Mouse (Mus musculus): ENCODE data around the gene Scgb3a1. TPM values are rescaled to one million over a fixed set of nuclear protein-coding genes. Genes with fewer than 3 reads are reported as not detected.

Scgb3a1 gene
- polyA plus RNA-seq, 1 experiment = not detected

DNA sequence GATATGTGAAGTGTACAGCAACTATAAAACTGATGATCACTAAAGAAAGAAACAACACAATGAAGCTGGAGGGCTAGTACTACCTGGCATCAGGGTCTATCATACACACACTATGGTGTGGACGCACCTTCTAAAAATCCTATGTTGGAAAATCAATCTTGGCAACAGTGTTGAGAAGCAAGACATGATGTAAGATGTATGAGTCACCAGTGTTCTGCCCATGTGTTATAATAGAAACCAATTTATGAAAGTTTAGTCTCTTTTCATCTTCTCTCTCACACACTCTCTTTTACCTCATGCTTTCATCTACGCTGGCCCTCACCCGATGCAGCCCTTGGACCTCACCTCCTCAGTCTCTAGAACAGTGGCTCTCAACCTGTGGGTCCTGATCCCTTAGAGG lies 31.6 kb downstream of the Scgb3a1 start:
- no peak overlapping the region for H3K27ac ChIP-seq (ENCODE audit: insufficient read depth, low read length)
- no peak overlapping the region for H3K4me3 ChIP-seq (ENCODE audit: insufficient read depth, low read length)
- H3K4me1 ChIP-seq (ENCODE audit: control insufficient read depth, insufficient read depth, low read length) = no peaks in the 10 kb centered on the region; the same call in 1 of the 2 replicates
- no peak for TF ChIP-seq CTCF (IDR thresholded peaks at IDR 0.05; ENCODE audit: borderline replicate concordance, insufficient read depth, low read length)
- TF ChIP-seq POLR2A (IDR thresholded peaks at IDR 0.05; ENCODE audit: low read depth, low read length) = no peak

DNA sequence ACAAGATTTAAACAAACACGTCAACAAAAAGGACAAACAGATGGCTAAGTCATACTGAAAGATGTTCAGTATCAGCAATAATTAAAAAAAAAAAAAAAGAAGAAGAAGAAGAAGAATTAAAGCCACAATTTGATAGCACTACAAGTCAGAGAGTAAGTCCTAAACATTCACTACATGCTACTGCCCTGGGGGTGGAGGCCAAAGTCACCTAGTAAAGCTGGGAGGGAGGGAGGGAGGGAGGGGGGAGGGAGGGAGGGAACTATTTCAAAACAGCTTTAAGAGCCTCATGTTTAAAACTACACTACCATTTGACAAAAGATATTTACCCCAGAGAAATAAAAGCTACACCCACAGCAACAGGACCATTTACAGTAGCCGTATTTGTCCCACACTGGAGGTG lies 32.3 kb downstream of the Scgb3a1 start:
- H3K4me3 ChIP-seq (ENCODE audit: insufficient read depth, low read length) = no peak overlapping the region
- TF ChIP-seq CTCF (IDR thresholded peaks at IDR 0.05; ENCODE audit: borderline replicate concordance, insufficient read depth, low read length) (no peak), POLR2A (IDR thresholded peaks at IDR 0.05; ENCODE audit: low read depth, low read length) (no peak)
- no peak overlapping the region for H3K27ac ChIP-seq (ENCODE audit: insufficient read depth, low read length)
- no peaks in the 10 kb centered on the region; the same call in 1 of the 2 replicates for H3K4me1 ChIP-seq (ENCODE audit: control insufficient read depth, insufficient read depth, low read length)

- Histone ChIP-seq H3K4me3 (ENCODE audit: insufficient read depth, low read length) (no peak overlapping the region), H3K4me1 (ENCODE audit: control insufficient read depth, insufficient read depth, low read length) (no peaks in the 10 kb centered on the region; the same call in 1 of the 2 replicates), H3K27ac (ENCODE audit: insufficient read depth, low read length) (no peak overlapping the region)
- TF ChIP-seq CTCF (IDR thresholded peaks at IDR 0.05; ENCODE audit: borderline replicate concordance, insufficient read depth, low read length) (no peak), POLR2A (IDR thresholded peaks at IDR 0.05; ENCODE audit: low read depth, low read length) (no peak)
These were observed 33.1 kb downstream of the Scgb3a1 start for GRCm38 (mm10) chr11:49696472-49696871.

DNA sequence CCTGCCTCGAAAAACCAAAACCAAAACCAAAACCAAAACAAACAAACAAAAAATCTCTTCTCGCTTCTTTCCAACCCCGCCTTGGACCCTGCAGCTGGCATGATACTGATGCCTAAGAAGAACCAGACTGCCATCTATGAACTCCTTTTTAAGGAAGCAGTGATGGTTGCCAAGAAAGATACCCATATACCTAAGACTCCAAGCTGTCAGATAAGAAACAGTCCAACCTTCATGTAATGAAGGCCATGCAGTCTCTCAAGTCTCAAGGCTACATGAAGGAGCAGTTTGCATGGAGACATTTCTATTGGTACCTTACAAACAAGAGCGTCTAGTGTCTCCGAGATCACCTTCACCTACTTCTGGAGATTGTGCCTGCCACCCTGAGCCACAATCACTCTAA lies 34.4 kb downstream of the Scgb3a1 start:
- TF ChIP-seq POLR2A (IDR thresholded peaks at IDR 0.05; ENCODE audit: low read depth, low read length) (no peak), CTCF (IDR thresholded peaks at IDR 0.05; ENCODE audit: borderline replicate concordance, insufficient read depth, low read length) (no peak)
- Histone ChIP-seq H3K27ac (ENCODE audit: insufficient read depth, low read length) (no peak overlapping the region), H3K4me3 (ENCODE audit: insufficient read depth, low read length) (no peak overlapping the region), H3K4me1 (ENCODE audit: control insufficient read depth, insufficient read depth, low read length) (no peaks in the 10 kb centered on the region; the same call in 1 of the 2 replicates)

- TF ChIP-seq CTCF (IDR thresholded peaks at IDR 0.05; ENCODE audit: borderline replicate concordance, insufficient read depth, low read length) (no peak), POLR2A (IDR thresholded peaks at IDR 0.05; ENCODE audit: low read depth, low read length) (no peak)
- Histone ChIP-seq H3K27ac (ENCODE audit: insufficient read depth, low read length) (no peak overlapping the region), H3K4me1 (ENCODE audit: control insufficient read depth, insufficient read depth, low read length) (no peaks in the 10 kb centered on the region; the same call in 1 of the 2 replicates), H3K4me3 (ENCODE audit: insufficient read depth, low read length) (no peak overlapping the region)
These were observed 35.7 kb downstream of the Scgb3a1 start for GRCm38 (mm10) chr11:49699079-49699478.

DNA sequence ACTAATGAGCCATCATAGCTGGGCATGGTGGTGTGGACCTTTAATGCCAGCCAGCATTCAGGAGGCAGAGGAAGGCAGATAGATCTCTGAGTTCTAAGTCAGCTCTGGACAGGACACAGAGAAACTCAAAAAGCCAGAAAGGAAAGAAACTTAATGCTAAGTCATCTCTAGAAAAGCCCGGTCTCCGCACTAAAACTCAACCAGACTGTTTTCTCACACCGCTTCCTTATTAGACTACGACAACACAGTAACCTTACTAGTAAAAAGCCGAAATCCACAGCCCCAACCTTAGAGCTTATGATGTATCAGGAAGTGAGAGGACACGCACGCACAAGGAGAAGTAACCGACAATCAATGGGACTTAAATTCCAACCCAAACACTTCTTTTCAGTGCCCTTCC lies 38.6 kb downstream of the Scgb3a1 start:
- TF ChIP-seq CTCF (IDR thresholded peaks at IDR 0.05; ENCODE audit: borderline replicate concordance, insufficient read depth, low read length) (no peak), POLR2A (IDR thresholded peaks at IDR 0.05; ENCODE audit: low read depth, low read length) (no peak)
- Histone ChIP-seq H3K4me1 (ENCODE audit: control insufficient read depth, insufficient read depth, low read length) (no peaks in the 10 kb centered on the region), H3K4me3 (ENCODE audit: insufficient read depth, low read length) (no peak overlapping the region), H3K27ac (ENCODE audit: insufficient read depth, low read length) (no peak overlapping the region)

DNA sequence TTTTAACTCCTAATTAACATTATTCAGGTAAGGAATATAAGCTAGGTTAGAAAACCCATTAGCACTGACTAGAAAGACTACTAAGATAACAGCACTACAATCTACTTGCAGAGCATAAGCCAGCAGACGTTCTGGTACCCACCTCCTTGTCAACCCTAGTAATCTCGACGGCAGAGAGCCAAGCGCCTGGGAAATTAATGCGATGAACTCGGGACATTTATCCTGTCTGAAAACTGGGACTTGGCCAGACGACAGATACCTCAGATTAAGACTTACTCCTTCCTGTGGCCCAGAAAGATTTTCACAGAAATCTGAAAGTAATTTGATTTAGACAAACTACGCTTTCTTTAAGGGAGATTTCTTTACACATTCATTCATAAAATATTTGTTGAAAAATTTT lies 41.4 kb downstream of the Scgb3a1 start:
- no peak for TF ChIP-seq CTCF (IDR thresholded peaks at IDR 0.05; ENCODE audit: borderline replicate concordance, insufficient read depth, low read length)
- TF ChIP-seq POLR2A (IDR thresholded peaks at IDR 0.05; ENCODE audit: low read depth, low read length) = no peak

GRCm38 (mm10) chr11:49707834-49708233 lies 44.4 kb downstream of the Scgb3a1 start:
- Histone ChIP-seq H3K27ac (ENCODE audit: insufficient read depth, low read length) (no peak overlapping the region), H3K4me3 (ENCODE audit: insufficient read depth, low read length) (no peak overlapping the region), H3K4me1 (ENCODE audit: control insufficient read depth, insufficient read depth, low read length) (peaks cover 6% of the 10 kb centered on the region; the same call in 1 of the 2 replicates)
- TF ChIP-seq CTCF (IDR thresholded peaks at IDR 0.05; ENCODE audit: borderline replicate concordance, insufficient read depth, low read length) (no peak), POLR2A (IDR thresholded peaks at IDR 0.05; ENCODE audit: low read depth, low read length) (no peak)

More for the DNA sequence above, 41.4 kb downstream of the Scgb3a1 start:
- H3K4me3 ChIP-seq (ENCODE audit: insufficient read depth, low read length) = no peak overlapping the region
- no peak overlapping the region for H3K27ac ChIP-seq (ENCODE audit: insufficient read depth, low read length)
- H3K4me1 ChIP-seq (ENCODE audit: control insufficient read depth, insufficient read depth, low read length) = peaks cover 4% of the 10 kb centered on the region; the same call in 1 of the 2 replicates

GRCm38 (mm10) chr11:49710664-49711063 lies 47.3 kb downstream of the Scgb3a1 start:
- peak overlapping the region; percentile 81 for H3K4me3 ChIP-seq (ENCODE audit: insufficient read depth, low read length)
- TF ChIP-seq POLR2A (IDR thresholded peaks at IDR 0.05; ENCODE audit: low read depth, low read length) (no peak), CTCF (IDR thresholded peaks at IDR 0.05; ENCODE audit: borderline replicate concordance, insufficient read depth, low read length) (no peak)
- no peak overlapping the region for H3K27ac ChIP-seq (ENCODE audit: insufficient read depth, low read length)
- peaks cover 9% of the 10 kb centered on the region; the same call in 1 of the 2 replicates for H3K4me1 ChIP-seq (ENCODE audit: control insufficient read depth, insufficient read depth, low read length)

- peaks cover 9% of the 10 kb centered on the region; the same call in 1 of the 2 replicates for H3K4me1 ChIP-seq (ENCODE audit: control insufficient read depth, insufficient read depth, low read length)
- H3K27ac ChIP-seq (ENCODE audit: insufficient read depth, low read length) = peak overlapping the region; percentile 52
- no peak for TF ChIP-seq CTCF (IDR thresholded peaks at IDR 0.05; ENCODE audit: borderline replicate concordance, insufficient read depth, low read length)
- TF ChIP-seq POLR2A (IDR thresholded peaks at IDR 0.05; ENCODE audit: low read depth, low read length) = no peak
- peak overlapping the region; percentile 81 for H3K4me3 ChIP-seq (ENCODE audit: insufficient read depth, low read length)
These were observed 48.7 kb downstream of the Scgb3a1 start for GRCm38 (mm10) chr11:49711981-49712554.
